Mouse (Mus musculus) activated CD4-positive, CD25-positive, alpha-beta regulatory T cell, adult 4 months (primary cell): ENCODE results near the gene Cyp2s1. TPM values are rescaled to one million over a fixed set of nuclear protein-coding genes. Genes with fewer than 3 reads are reported as not detected.

Source experiments
- ATAC-seq: one replicate; pipeline ENCODE4 v1.8.0; 2017
- polyA plus RNA-seq, 2 experiments: library from polyadenylated mRNA; unstranded; fragments of 100-300 nt; shearing (Covaris generic); gene quantifications; one replicate each; pipeline ENCODE4 v1.2.1; 2017

The Cyp2s1 gene
- polyA plus RNA-seq, 2 experiments from 2014 or later = 3.2 to 4.9 TPM

DNA sequence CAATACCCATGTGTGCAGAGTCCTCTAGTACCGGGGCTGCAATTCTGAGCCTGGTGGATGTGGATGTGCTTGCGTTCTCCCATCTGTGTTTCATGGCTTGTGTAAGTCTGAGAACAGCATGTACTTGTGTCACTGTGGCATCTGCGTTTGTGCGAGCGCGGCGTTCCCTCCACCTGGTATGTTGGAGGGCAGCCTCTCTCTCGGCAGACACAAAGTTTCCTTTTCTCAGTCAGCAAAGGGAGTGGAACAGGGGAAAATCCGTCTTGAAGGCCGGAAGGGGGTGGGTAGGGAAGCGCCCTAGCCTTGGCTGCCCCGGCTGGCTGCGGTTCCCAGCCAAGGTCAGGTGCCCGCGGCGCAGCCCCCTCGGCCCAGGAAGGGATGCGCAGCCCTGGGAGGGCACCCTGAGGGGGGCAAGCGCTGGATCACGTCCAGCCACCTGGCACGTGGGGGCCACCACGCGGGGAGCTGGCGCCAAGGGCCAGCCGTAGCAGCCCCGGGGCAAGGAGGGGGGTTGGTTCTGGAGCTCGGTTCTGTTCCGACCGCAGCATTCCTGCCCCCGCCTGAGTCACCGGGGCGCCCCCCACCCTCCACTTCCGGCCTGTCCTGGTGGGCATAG lies 35.3 kb downstream of the Cyp2s1 start:
- peak; percentile 64 for ATAC-seq

DNA sequence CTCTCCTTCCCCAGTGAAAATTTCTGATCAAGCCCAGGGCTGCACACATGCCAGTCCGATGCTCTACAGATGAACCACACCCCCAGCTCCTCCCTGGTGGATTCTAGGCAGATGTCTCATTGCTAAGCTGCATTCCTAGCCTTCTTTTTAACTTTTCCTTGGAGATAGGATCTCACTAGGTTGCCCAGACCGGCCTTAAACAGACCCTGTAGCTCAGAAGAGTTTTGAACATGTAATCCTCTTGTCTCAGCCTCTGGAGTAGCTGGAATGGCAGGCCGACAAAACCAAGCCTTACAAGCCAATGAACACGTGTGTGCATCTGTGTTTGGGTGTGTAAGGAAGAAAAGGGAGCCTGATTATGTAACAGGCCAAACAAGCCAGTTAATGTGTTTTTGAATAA lies 36.0 kb downstream of the Cyp2s1 start:
- no peak for ATAC-seq

DNA sequence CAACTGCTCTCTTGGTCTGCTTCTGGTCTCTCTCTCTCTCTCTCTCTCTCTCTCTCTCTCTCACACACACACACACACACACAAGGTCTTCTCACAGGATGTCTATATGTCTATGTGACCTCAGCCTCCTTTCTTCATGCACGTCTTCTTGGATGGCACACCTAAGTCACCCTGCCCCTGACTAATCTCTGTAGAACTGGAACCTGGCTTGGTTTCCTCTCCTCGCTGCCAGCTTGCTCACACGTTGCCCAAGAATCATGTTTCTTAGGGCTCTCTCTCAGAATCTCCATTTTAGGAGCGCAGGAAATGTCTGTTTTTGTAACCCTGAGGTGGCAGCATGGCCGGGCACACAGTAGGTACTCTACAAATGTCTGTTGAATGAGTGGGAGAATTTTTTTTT lies 36.7 kb downstream of the Cyp2s1 start:
- ATAC-seq = peak; percentile 17

DNA sequence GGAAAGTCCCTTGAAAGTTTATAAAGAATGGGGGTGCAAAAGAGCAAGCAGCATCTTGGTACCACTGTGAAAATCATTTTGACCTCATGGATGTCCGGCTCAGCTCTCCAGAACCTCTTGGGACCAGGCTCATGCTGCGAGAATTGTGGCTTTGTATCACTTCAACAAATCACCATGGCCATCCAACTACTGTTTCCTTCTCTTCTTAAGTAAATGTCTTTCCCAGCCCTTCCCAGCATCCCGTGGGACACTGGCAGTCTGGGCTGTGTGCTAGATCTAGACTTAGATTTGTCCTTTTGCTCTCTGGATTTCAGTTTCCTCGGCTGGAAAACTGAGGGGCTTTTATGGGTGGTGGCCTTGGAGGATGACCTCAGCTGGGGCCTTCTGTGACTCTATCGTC lies 48.5 kb downstream of the Cyp2s1 start:
- ATAC-seq = no peak

DNA sequence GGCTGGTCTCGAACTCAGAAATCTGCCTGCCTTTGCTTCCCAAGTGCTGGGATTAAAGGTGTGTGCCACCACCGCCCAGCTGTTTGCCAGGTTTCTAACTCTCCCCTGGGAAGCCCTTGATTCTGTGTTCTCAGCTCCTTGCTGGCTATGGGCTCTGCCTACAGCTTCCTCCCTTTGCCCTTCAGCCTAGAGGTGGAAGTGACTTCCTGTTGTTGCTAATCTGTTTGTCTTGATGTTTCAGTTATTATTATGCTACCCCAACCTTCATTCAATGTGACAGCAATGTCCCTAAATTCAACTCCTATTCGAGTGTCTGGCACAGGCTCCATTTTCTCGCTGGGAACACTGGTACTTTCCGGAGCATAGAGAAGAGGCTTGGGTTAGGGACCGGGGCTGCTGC lies 50.6 kb downstream of the Cyp2s1 start:
- peak; percentile 49 for ATAC-seq

DNA sequence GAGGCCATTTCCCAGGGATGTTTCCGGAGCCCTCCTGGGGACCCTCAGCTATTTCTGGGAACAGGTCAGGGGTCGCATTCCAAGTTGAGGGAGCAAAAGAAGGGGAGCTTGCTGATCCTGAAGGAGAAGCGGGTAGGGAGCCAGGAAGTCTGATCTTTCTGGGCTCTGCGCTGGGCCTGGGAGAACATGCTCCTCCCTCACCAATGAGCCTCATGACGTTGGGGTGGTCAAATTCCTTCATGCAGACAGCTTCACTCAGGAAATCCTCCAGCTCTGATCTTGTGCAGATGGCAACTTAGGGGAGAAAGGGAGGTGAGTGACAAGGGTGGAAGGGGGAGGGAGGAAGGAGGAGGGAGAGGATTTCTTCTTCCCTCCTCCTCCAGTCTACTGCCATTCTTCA lies 52.5 kb downstream of the Cyp2s1 start:
- no peak for ATAC-seq

DNA sequence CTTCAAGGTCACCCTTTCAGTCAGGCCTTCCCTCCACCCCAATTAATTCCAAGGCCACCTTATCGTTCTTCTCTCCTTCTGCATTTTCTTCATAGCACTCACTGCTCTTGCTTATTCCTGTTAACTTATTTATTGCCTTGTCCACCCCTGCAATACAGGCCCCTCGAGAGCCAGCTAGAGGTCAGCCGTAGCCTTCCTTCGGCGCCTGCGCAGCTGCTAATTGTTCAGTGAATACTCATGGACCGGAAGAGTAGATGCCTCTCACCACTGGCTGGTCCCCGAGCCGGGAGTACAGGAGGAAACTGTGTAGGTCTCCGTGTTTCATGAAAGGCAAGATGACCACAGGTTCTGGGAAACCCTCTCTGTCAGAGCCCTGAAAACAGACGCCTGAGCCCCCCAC lies 53.0 kb downstream of the Cyp2s1 start:
- ATAC-seq = no peak

DNA sequence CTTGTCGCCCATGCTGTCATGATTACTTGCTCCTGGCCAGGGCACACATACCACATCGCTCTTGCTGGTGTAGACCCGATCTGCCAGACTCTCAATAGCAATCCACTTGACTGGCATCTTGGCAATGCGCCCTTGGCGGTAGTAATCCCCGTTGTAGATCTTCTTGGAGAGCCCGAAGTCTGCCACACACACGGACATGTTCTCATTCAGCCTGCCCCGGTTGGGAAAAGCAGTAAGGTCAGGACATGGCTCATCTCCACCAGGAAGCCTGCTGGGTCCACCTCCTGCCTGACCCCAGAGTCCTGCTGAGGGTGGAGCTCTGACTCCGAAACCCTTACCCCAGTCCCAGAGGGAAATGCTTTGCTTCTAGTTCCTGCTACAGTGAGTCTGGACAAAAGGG lies 55.4 kb downstream of the Cyp2s1 start:
- no peak for ATAC-seq

DNA sequence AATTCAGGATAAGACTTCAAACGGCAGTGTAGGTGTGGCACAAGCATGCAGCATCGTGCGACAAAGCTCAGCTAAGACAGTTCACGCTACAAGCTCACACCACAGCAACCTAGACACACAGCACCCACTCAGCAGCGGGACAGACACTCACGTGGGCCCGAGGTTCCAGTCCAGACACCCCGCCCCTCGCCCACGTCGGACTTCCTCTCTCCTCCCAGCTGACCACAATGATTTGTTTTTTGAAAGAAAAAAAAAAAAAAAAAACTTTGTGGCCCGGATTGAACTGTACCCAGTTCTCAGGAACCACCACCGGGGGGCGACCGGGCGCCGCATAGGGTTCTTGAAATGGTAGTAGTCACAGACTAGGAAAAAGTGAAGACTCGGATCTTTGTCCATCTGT lies 60.7 kb downstream of the Cyp2s1 start:
- ATAC-seq = peak; percentile 67

DNA sequence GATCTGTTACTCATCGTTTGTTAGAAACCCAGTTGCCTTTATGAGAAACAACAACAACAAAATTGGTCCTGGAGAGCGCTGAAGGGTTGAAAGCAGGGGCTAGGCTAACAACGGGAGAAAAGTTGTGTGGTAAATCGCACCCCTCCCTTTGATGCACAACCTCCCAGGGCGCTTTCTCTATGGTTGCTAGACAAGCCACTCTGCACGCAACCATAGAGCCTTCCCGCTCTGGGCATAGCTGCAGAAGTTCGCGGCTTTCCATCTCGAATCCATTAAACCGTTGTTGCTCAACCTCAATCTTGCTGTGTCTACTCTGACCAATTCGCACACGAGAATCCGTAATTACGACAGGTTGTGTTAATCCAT lies 61.3 kb downstream of the Cyp2s1 start:
- ATAC-seq = peak; percentile 34

DNA sequence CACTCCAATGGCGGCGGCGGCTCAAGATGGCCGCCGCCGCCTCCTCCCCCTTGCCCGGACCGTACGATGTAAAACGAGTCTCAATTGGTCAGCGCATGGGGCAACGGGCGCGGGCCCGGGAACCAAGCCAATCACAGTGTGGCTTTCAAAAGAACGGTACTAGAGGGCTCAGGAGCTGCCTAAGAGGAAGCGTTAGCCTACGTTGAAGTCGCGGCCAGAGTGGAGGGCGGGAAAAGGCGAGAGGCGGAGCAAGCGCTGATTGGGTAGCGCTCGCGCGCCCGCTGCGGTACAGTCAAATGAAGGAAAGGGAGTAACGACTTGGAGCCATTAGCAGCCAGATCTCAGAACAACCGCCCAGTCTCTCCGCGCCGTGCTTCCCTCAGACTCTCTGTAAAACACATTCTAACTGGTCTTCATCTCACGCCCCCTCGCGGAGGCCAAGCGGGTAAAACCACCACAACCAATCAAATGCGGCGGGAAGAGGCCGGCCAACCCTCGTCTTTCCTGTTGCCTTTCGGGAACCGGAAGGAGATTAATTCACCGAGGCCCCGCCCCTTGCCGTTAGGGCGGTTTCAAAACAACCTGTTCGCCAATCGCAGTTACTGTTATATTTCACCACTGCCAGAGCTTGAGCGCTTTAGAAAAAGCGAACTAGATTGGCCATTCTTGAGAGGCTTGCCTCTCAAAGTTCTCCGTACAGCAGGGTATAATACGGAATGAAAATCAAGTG lies 61.8 kb downstream of the Cyp2s1 start, which contains the start of gene Hnrnpul1:
Hnrnpul1 (minus strand) TSS at position 20 of the 730 bp plus-strand sequence.
- ATAC-seq = peak; percentile 72

DNA sequence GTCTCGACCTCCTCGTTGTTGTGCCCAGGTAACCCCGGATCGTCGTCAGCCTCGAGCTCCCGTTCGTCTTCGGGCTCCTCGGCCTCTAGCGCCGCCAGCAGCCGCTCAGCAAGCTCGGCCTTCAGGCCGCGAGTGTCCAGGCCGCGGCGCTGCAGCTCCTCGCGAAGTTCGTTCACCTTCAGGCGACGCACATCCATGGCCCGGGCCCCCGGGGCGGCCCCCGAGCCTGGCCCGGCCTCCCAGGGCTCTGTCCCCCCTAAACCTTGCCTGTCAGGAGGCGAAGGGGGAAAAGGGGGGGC lies 62.3 kb downstream of the Cyp2s1 start:
- ATAC-seq = no peak

DNA sequence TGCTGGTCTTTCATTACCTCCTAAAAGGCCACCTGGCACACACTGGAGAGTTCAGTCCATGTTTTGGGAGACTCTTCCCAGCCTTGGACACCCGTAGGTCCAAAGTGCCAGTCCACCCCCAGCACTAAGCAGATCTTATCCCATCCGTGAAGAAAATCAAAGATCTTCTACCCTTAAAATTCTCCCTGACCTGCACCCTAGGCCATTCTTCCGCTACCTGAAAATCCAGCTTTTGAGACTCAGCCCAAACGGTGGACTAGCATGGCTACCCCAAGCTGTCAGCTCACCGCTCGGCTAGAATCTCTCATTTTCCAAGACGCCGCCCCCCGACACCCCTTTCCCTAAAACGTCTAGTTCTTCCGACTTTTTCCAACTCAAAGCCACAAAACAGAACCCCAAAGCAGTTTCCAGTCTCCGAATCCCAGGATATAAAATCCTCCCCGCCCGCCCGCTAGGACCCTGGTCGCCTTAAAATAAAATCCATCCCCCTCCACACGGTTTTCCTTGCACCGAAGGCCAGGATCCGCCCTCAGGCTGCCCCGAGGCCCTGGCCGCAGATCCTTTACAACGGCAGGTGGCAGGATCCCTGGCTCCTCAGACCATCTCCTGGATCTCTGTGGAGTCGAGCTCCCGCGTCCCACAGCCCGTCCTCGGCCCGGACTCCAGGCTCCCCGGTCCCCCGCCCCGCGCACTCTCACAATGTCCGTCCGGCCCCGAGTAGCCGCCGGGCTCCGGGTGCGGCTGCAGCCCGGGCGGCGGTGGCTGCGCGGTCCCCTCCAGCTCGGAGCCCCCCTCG lies 62.9 kb downstream of the Cyp2s1 start:
- ATAC-seq = no peak

DNA sequence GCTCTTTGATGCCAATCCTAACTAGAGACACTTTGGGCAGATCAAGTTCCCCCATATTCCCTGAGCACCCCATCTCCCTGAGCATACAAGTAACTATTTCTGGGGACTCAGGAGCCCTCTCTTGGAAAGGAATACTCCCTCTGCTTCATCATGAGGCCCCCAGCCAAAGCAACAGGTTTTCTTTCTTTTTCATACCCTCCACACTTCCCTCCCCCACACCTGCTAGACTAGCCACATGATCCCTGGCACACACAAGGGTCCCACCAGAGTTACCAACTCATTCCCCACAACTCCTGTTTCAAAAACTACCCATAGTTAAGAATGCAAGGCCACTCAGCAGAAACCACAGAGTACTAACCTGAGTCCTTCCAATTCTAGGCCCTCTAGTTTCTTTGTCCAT lies 63.6 kb downstream of the Cyp2s1 start:
- no peak for ATAC-seq

Other genes starting within 250 kb of the Cyp2s1 start
- not detected for gene Erich4, start 201.0 kb downstream of the Cyp2s1 start, polyA plus RNA-seq
- 10 to 100 TPM; 36.4 to 42.7 TPM for gene Dmac2, start 197.5 kb downstream of the Cyp2s1 start, polyA plus RNA-seq
- under 1 TPM; 0.21 to 0.79 TPM for gene B3gnt8, start 190.3 kb downstream of the Cyp2s1 start, polyA plus RNA-seq
- gene Bckdha, start 157.9 kb downstream of the Cyp2s1 start, polyA plus RNA-seq = 10 to 100 TPM; 15.3 to 15.8 TPM
- gene Exosc5, start 157.7 kb downstream of the Cyp2s1 start, polyA plus RNA-seq = 100 to 1,000 TPM in 1 of 2 experiments, 10 to 100 TPM in 1; 94.5 to 110 TPM
- gene Tmem91, start 141.7 kb downstream of the Cyp2s1 start, polyA plus RNA-seq = 10 to 100 TPM; 10.4 to 11.6 TPM
- 10 to 100 TPM; 54.0 to 70.8 TPM for gene B9d2, start 136.1 kb downstream of the Cyp2s1 start, polyA plus RNA-seq
- gene Tgfb1, start 129.9 kb downstream of the Cyp2s1 start, polyA plus RNA-seq = 1 to 10 TPM; 4.7 to 8.6 TPM
- gene Ccdc97, start 97.8 kb downstream of the Cyp2s1 start, polyA plus RNA-seq = 10 to 100 TPM; 31.1 to 46.9 TPM
- gene Hnrnpul1, start 62.2 kb downstream of the Cyp2s1 start, polyA plus RNA-seq = 10 to 100 TPM; 47.1 to 58.0 TPM
- 10 to 100 TPM; 16.5 to 26.4 TPM for gene Axl, start 28.2 kb downstream of the Cyp2s1 start, polyA plus RNA-seq
- not detected for gene Cyp2b10, start 80.7 kb upstream of the Cyp2s1 start, polyA plus RNA-seq
- not detected for gene Cyp2b13, start 244.6 kb upstream of the Cyp2s1 start, polyA plus RNA-seq